Mouse (Mus musculus): ENCODE measurements at regions not wholly inside any gene's neighbourhood (a gene's known extent, or its start where the extent isn't known, plus 50 kb on each side); places are given as distances from the start of the nearest gene placed in this dataset.

- DNase-seq, result no peak
Measured at GRCm38 (mm10) chr12:107050891-107051635, 437.4 kb upstream of the 3110018I06Rik start.

GRCm38 (mm10) chr12:107052136-107052535 is 436.3 kb upstream of the 3110018I06Rik start:
- DNase-seq, result no peak

- DNase-seq, result peak; percentile 29
Measured at GRCm38 (mm10) chr12:107056553-107056952, 431.9 kb upstream of the 3110018I06Rik start.

- DNase-seq, result no peak
Measured at GRCm38 (mm10) chr12:107060514-107060913, 427.9 kb upstream of the 3110018I06Rik start.

GRCm38 (mm10) chr12:107067346-107067745 is 421.1 kb upstream of the 3110018I06Rik start:
- DNase-seq, result no peak

- no peak for DNase-seq
Measured at GRCm38 (mm10) chr12:107082541-107082940, 405.9 kb upstream of the 3110018I06Rik start.

- no peak for DNase-seq
Measured at GRCm38 (mm10) chr12:107085058-107085905, 403.1 kb upstream of the 3110018I06Rik start.

GRCm38 (mm10) chr12:107085906-107086655 is 402.4 kb upstream of the 3110018I06Rik start:
- DNase-seq, result peak; percentile 23

GRCm38 (mm10) chr12:107092151-107092550 is 396.3 kb upstream of the 3110018I06Rik start:
- no peak for DNase-seq

GRCm38 (mm10) chr12:107093326-107093725 is 395.1 kb upstream of the 3110018I06Rik start:
- no peak for DNase-seq

GRCm38 (mm10) chr12:107095409-107095808 is 393.0 kb upstream of the 3110018I06Rik start:
- no peak for DNase-seq

GRCm38 (mm10) chr12:107104570-107104969 is 383.9 kb upstream of the 3110018I06Rik start:
- DNase-seq, result no peak

- no peak for DNase-seq
Measured at GRCm38 (mm10) chr12:107105017-107105416, 383.4 kb upstream of the 3110018I06Rik start.

GRCm38 (mm10) chr12:107111908-107112770 is 376.3 kb upstream of the 3110018I06Rik start:
- no peak for DNase-seq

- no peak for DNase-seq
Measured at GRCm38 (mm10) chr12:107118364-107118763, 370.1 kb upstream of the 3110018I06Rik start.

- no peak for DNase-seq
Measured at GRCm38 (mm10) chr12:107119076-107119475, 369.4 kb upstream of the 3110018I06Rik start.

- DNase-seq, result no peak
Measured at GRCm38 (mm10) chr12:107120486-107121186, 367.8 kb upstream of the 3110018I06Rik start.

GRCm38 (mm10) chr12:107121990-107122389 is 366.4 kb upstream of the 3110018I06Rik start:
- DNase-seq, result no peak

GRCm38 (mm10) chr12:107123661-107124060 is 364.8 kb upstream of the 3110018I06Rik start:
- DNase-seq, result no peak

- DNase-seq, result no peak
Measured at GRCm38 (mm10) chr12:107124263-107124885, 364.1 kb upstream of the 3110018I06Rik start.

- DNase-seq, result no peak
Measured at GRCm38 (mm10) chr12:107125201-107125600, 363.2 kb upstream of the 3110018I06Rik start.
